Mouse (Mus musculus) embryonic facial prominence, embryonic 15.5 days (tissue): ENCODE measurements at regions not wholly inside any gene's neighbourhood (a gene's known extent, or its start where the extent isn't known, plus 50 kb on each side); places are given as distances from the start of the nearest gene placed in this dataset.

Experiments
- ATAC-seq: fragments of 200-750 bp; cut with Nextera tagmentation; 2 replicates; pipeline ENCODE4 v1.8.0; 2017; ENCODE audit warnings: low read depth, moderate TSS enrichment; ENCODE audit not compliant: insufficient number of reproducible peaks, low FRiP score, low TSS enrichment
- H3K27ac ChIP-seq: fragments of 300-500 bp; sonication (generic); replicated peaks from 2 replicates; pipeline ENCODE4 v1.5.1; 2015; ENCODE audit warnings: mild to moderate bottlenecking, inconsistent platforms
- H3K27me3 ChIP-seq: fragments of 300-500 bp; sonication (generic); 2 replicates; pipeline ENCODE4 v1.6.1; 2015; ENCODE audit warnings: inconsistent platforms
- H3K36me3 ChIP-seq: fragments of 300-500 bp; sonication (generic); 2 replicates; pipeline ENCODE4 v1.6.1; 2015; ENCODE audit warnings: mild to moderate bottlenecking, inconsistent platforms
- H3K4me1 ChIP-seq: fragments of 300-500 bp; sonication (generic); 2 replicates; pipeline ENCODE4 v1.6.1; 2015; ENCODE audit warnings: inconsistent platforms
- H3K4me2 ChIP-seq: fragments of 300-500 bp; sonication (generic); replicated peaks from 2 replicates; pipeline ENCODE4 v1.6.1; 2015; ENCODE audit warnings: mild to moderate bottlenecking, inconsistent platforms
- H3K4me3 ChIP-seq: fragments of 300-500 bp; sonication (generic); replicated peaks from 2 replicates; pipeline ENCODE4 v1.5.1; 2015; ENCODE audit warnings: mild to moderate bottlenecking, inconsistent platforms
- H3K9ac ChIP-seq: fragments of 300-500 bp; sonication (generic); 2 replicates; pipeline ENCODE4 v1.6.1; 2015; ENCODE audit warnings: inconsistent platforms
- H3K9me3 ChIP-seq: fragments of 300-500 bp; sonication (generic); replicated peaks from 2 replicates; pipeline ENCODE4 v1.6.1; 2016; ENCODE audit warnings: inconsistent platforms
- WGBS: fragments of 180-500 bp; shearing (Covaris S2); methylation state at CpG from one replicate; pipeline ENCODE4 v1.1.7; 2015; 5-methylcytosine and 5-hydroxymethylcytosine counted together

GRCm38 (mm10) chr16:51457166-51457565 is 573.9 kb upstream of the Cblb start:
- Histone ChIP-seq H3K27me3 (no peaks in the 10 kb centered on the region), H3K4me1 (no peaks in the 10 kb centered on the region), H3K4me3 (no peak overlapping the region), H3K9ac (no peak overlapping the region), H3K27ac (no peak overlapping the region), H3K36me3 (no peaks in the 10 kb centered on the region), H3K4me2 (no peak overlapping the region), H3K9me3 (no peaks in the 10 kb centered on the region)
- no peak for ATAC-seq
- WGBS, result 42% methylated on average over 1 of the region's 1 CpGs

GRCm38 (mm10) chr16:51475690-51476089 is 555.3 kb upstream of the Cblb start:
- Histone ChIP-seq H3K4me2 (no peak overlapping the region), H3K4me3 (no peak overlapping the region), H3K36me3 (no peaks in the 10 kb centered on the region), H3K9me3 (no peaks in the 10 kb centered on the region), H3K27ac (no peak overlapping the region), H3K27me3 (no peaks in the 10 kb centered on the region), H3K4me1 (no peaks in the 10 kb centered on the region), H3K9ac (no peak overlapping the region)
- no peak for ATAC-seq
- WGBS, result 83% methylated on average over 3 of the region's 3 CpGs

GRCm38 (mm10) chr16:51496096-51496495 is 534.9 kb upstream of the Cblb start:
- Histone ChIP-seq H3K9me3 (no peaks in the 10 kb centered on the region), H3K4me1 (no peaks in the 10 kb centered on the region), H3K27ac (no peak overlapping the region), H3K36me3 (no peaks in the 10 kb centered on the region), H3K27me3 (no peaks in the 10 kb centered on the region), H3K4me3 (no peak overlapping the region), H3K4me2 (no peak overlapping the region), H3K9ac (no peak overlapping the region)
- 84% methylated on average over 2 of the region's 2 CpGs for WGBS
- ATAC-seq, result no peak

GRCm38 (mm10) chr16:51497777-51498176 is 533.2 kb upstream of the Cblb start:
- Histone ChIP-seq H3K36me3 (no peaks in the 10 kb centered on the region), H3K27ac (no peak overlapping the region), H3K4me2 (no peak overlapping the region), H3K27me3 (no peaks in the 10 kb centered on the region), H3K9me3 (no peaks in the 10 kb centered on the region), H3K4me3 (no peak overlapping the region), H3K4me1 (no peaks in the 10 kb centered on the region), H3K9ac (no peak overlapping the region)
- WGBS, result 84% methylated on average over 7 of the region's 7 CpGs
- ATAC-seq, result no peak

GRCm38 (mm10) chr16:51517079-51517478 is 513.9 kb upstream of the Cblb start:
- no peak overlapping the region for H3K9ac ChIP-seq
- ATAC-seq, result no peak
- H3K9me3 ChIP-seq, result no peaks in the 10 kb centered on the region
- no peaks in the 10 kb centered on the region for H3K4me1 ChIP-seq
- no peak overlapping the region for H3K4me3 ChIP-seq
- 75% methylated on average over 3 of the region's 3 CpGs for WGBS
- H3K27ac ChIP-seq, result no peak overlapping the region
- no peaks in the 10 kb centered on the region for H3K36me3 ChIP-seq
- no peak overlapping the region for H3K4me2 ChIP-seq
- H3K27me3 ChIP-seq, result no peaks in the 10 kb centered on the region

- Histone ChIP-seq H3K4me2 (no peak overlapping the region), H3K4me1 (no peaks in the 10 kb centered on the region), H3K9me3 (no peaks in the 10 kb centered on the region), H3K27me3 (no peaks in the 10 kb centered on the region), H3K4me3 (no peak overlapping the region), H3K36me3 (no peaks in the 10 kb centered on the region), H3K27ac (no peak overlapping the region), H3K9ac (no peak overlapping the region)
- ATAC-seq, result no peak
- WGBS, result 60% methylated on average over 4 of the region's 4 CpGs
Observed at GRCm38 (mm10) chr16:51520762-51521161, 510.3 kb upstream of the Cblb start.

- no peaks in the 10 kb centered on the region for H3K9me3 ChIP-seq
- no peak overlapping the region for H3K9ac ChIP-seq
- no peak overlapping the region for H3K4me2 ChIP-seq
- H3K27me3 ChIP-seq, result no peaks in the 10 kb centered on the region
- 62% methylated on average over 13 of the region's 13 CpGs for WGBS
- no peaks in the 10 kb centered on the region for H3K4me1 ChIP-seq
- H3K4me3 ChIP-seq, result no peak overlapping the region
- ATAC-seq, result peak; percentile 81
- no peak overlapping the region for H3K27ac ChIP-seq
- H3K36me3 ChIP-seq, result no peaks in the 10 kb centered on the region
Observed at GRCm38 (mm10) chr16:51521317-51522092, 509.5 kb upstream of the Cblb start.

- H3K4me3 ChIP-seq, result no peak overlapping the region
- no peak overlapping the region for H3K27ac ChIP-seq
- 85% methylated on average over 1 of the region's 1 CpGs for WGBS
- H3K4me1 ChIP-seq, result no peaks in the 10 kb centered on the region
- H3K9me3 ChIP-seq, result no peaks in the 10 kb centered on the region
- no peak overlapping the region for H3K4me2 ChIP-seq
- H3K36me3 ChIP-seq, result no peaks in the 10 kb centered on the region
- H3K27me3 ChIP-seq, result no peaks in the 10 kb centered on the region
- no peak overlapping the region for H3K9ac ChIP-seq
- ATAC-seq, result no peak
Observed at GRCm38 (mm10) chr16:51524023-51524422, 507.0 kb upstream of the Cblb start.

- no peaks in the 10 kb centered on the region for H3K9me3 ChIP-seq
- H3K27ac ChIP-seq, result no peak overlapping the region
- no peak overlapping the region for H3K4me2 ChIP-seq
- ATAC-seq, result no peak
- H3K27me3 ChIP-seq, result no peaks in the 10 kb centered on the region
- H3K9ac ChIP-seq, result no peak overlapping the region
- 76% methylated on average over 1 of the region's 1 CpGs for WGBS
- H3K4me3 ChIP-seq, result no peak overlapping the region
- H3K4me1 ChIP-seq, result no peaks in the 10 kb centered on the region
- H3K36me3 ChIP-seq, result no peaks in the 10 kb centered on the region
Observed at GRCm38 (mm10) chr16:51532496-51532895, 498.5 kb upstream of the Cblb start.

- no peaks in the 10 kb centered on the region for H3K27me3 ChIP-seq
- WGBS, result 74% methylated on average over 4 of the region's 4 CpGs
- no peak overlapping the region for H3K4me2 ChIP-seq
- H3K27ac ChIP-seq, result no peak overlapping the region
- H3K36me3 ChIP-seq, result no peaks in the 10 kb centered on the region
- no peaks in the 10 kb centered on the region for H3K9me3 ChIP-seq
- no peak overlapping the region for H3K4me3 ChIP-seq
- H3K9ac ChIP-seq, result no peak overlapping the region
- H3K4me1 ChIP-seq, result no peaks in the 10 kb centered on the region
- ATAC-seq, result no peak
Observed at GRCm38 (mm10) chr16:51543769-51544168, 487.3 kb upstream of the Cblb start.

- WGBS, result 78% methylated on average over 1 of the region's 1 CpGs
- Histone ChIP-seq H3K36me3 (no peaks in the 10 kb centered on the region), H3K4me1 (no peaks in the 10 kb centered on the region), H3K27ac (no peak overlapping the region), H3K4me3 (no peak overlapping the region), H3K4me2 (no peak overlapping the region), H3K27me3 (no peaks in the 10 kb centered on the region), H3K9ac (no peak overlapping the region), H3K9me3 (no peaks in the 10 kb centered on the region)
- no peak for ATAC-seq
Observed at GRCm38 (mm10) chr16:51547032-51547431, 484.0 kb upstream of the Cblb start.
